Mouse (Mus musculus): ENCODE results near the gene Exosc3. TPM values are rescaled to one million over a fixed set of nuclear protein-coding genes. Genes with fewer than 3 reads are reported as not detected.
A peak's percentile ranks its signal among the peaks of the same experiment; 100 is the strongest.
"Not testable (repeated sequence)": the region's sequence is repeated elsewhere in the genome, so short reads cannot be mapped to it uniquely, and the experiment has no call there.

Exosc3 gene
- 124 and 125 TPM in 2 replicates for polyA plus RNA-seq (2016; fragmentation: Nextera tagmentation; extraction: Ambion mirVana)

GRCm38 (mm10) chr4:45342286-45343155 is at the start of gene Exosc3:
Exosc3 (minus strand) TSS chr4:45342732.
- no peaks in the 10 kb centered on the region for H3K9me3 ChIP-seq
- H3K4me1 ChIP-seq, result peaks cover 26% of the 10 kb centered on the region
- H3K4me3 ChIP-seq, result peak within 1 kb of the TSS; percentile 91
- WGBS, result under 1% methylated on average over 76 of the region's 76 CpGs
- DNase-seq (ENCODE audit: extremely low spot score, low spot score), result peak; percentile 51
- H3K27me3 ChIP-seq (ENCODE audit: poor library complexity, severe bottlenecking), result no peaks in the 10 kb centered on the region
- H3K27ac ChIP-seq, result peak within 1 kb of the TSS; percentile 93
- H3K36me3 ChIP-seq (replicated peaks), result peaks cover 26% of the 10 kb centered on the region

- WGBS, result 75% methylated on average over 4 of the region's 4 CpGs
- H3K27me3 ChIP-seq (ENCODE audit: poor library complexity, severe bottlenecking), result no peaks in the 10 kb centered on the region
- no peak overlapping the region for H3K4me3 ChIP-seq
- peaks cover 3% of the 10 kb centered on the region; the same call in 1 of the 2 replicates for H3K9me3 ChIP-seq
- peaks cover 9% of the 10 kb centered on the region for H3K4me1 ChIP-seq
- H3K27ac ChIP-seq, result no peak overlapping the region
- no peak for DNase-seq (ENCODE audit: extremely low spot score, low spot score)
- H3K36me3 ChIP-seq (replicated peaks), result peaks cover 20% of the 10 kb centered on the region
Measured at GRCm38 (mm10) chr4:45392099-45392498, 49.6 kb upstream of the Exosc3 start.

GRCm38 (mm10) chr4:45387296-45387695 is 44.8 kb upstream of the Exosc3 start:
- H3K9me3 ChIP-seq; H3K4me1 ChIP-seq; H3K36me3 ChIP-seq (replicated peaks); H3K27ac ChIP-seq; DNase-seq (ENCODE audit: extremely low spot score, low spot score); H3K27me3 ChIP-seq (ENCODE audit: poor library complexity, severe bottlenecking); H3K4me3 ChIP-seq: not testable (repeated sequence)
- 95% methylated on average over 5 of the region's 5 CpGs for WGBS

GRCm38 (mm10) chr4:45382133-45382532 is 39.6 kb upstream of the Exosc3 start:
- WGBS, result 92% methylated on average over 2 of the region's 2 CpGs
- not testable (repeated sequence) for DNase-seq (ENCODE audit: extremely low spot score, low spot score); H3K4me3 ChIP-seq; H3K9me3 ChIP-seq; H3K4me1 ChIP-seq; H3K27ac ChIP-seq; H3K27me3 ChIP-seq (ENCODE audit: poor library complexity, severe bottlenecking); H3K36me3 ChIP-seq (replicated peaks)

- WGBS, result 90% methylated on average over 10 of the region's 10 CpGs
- H3K27ac ChIP-seq; H3K27me3 ChIP-seq (ENCODE audit: poor library complexity, severe bottlenecking); H3K4me3 ChIP-seq; H3K4me1 ChIP-seq; H3K9me3 ChIP-seq; DNase-seq (ENCODE audit: extremely low spot score, low spot score): not testable (repeated sequence)
- peaks cover 18% of the 10 kb centered on the region for H3K36me3 ChIP-seq (replicated peaks)
Measured at GRCm38 (mm10) chr4:45380903-45381580, 38.5 kb upstream of the Exosc3 start.

- no peaks in the 10 kb centered on the region for H3K9me3 ChIP-seq
- H3K27ac ChIP-seq, result no peak overlapping the region
- H3K4me3 ChIP-seq, result no peak overlapping the region
- H3K4me1 ChIP-seq, result no peaks in the 10 kb centered on the region
- H3K36me3 ChIP-seq (replicated peaks), result peaks cover 62% of the 10 kb centered on the region
- WGBS, result 92% methylated on average over 4 of the region's 4 CpGs
- H3K27me3 ChIP-seq (ENCODE audit: poor library complexity, severe bottlenecking), result no peaks in the 10 kb centered on the region
- DNase-seq (ENCODE audit: extremely low spot score, low spot score), result no peak
Measured at GRCm38 (mm10) chr4:45376573-45376972, 34.0 kb upstream of the Exosc3 start.

- H3K27ac ChIP-seq, result no peak overlapping the region
- DNase-seq (ENCODE audit: extremely low spot score, low spot score), result no peak
- no peaks in the 10 kb centered on the region for H3K4me1 ChIP-seq
- no peak overlapping the region for H3K4me3 ChIP-seq
- H3K36me3 ChIP-seq (replicated peaks), result peaks cover 79% of the 10 kb centered on the region
- no peaks in the 10 kb centered on the region for H3K9me3 ChIP-seq
- H3K27me3 ChIP-seq (ENCODE audit: poor library complexity, severe bottlenecking), result no peaks in the 10 kb centered on the region
- 94% methylated on average over 5 of the region's 5 CpGs for WGBS
Measured at GRCm38 (mm10) chr4:45374879-45375278, 32.3 kb upstream of the Exosc3 start.

GRCm38 (mm10) chr4:45371261-45371660 is 28.7 kb upstream of the Exosc3 start:
- no peaks in the 10 kb centered on the region for H3K4me1 ChIP-seq
- no peak overlapping the region for H3K27ac ChIP-seq
- no peaks in the 10 kb centered on the region for H3K9me3 ChIP-seq
- 84% methylated on average over 3 of the region's 3 CpGs for WGBS
- no peak for DNase-seq (ENCODE audit: extremely low spot score, low spot score)
- H3K27me3 ChIP-seq (ENCODE audit: poor library complexity, severe bottlenecking), result no peaks in the 10 kb centered on the region
- H3K4me3 ChIP-seq, result no peak overlapping the region
- peaks cover 75% of the 10 kb centered on the region for H3K36me3 ChIP-seq (replicated peaks)

- WGBS, result 93% methylated on average over 3 of the region's 3 CpGs
- DNase-seq (ENCODE audit: extremely low spot score, low spot score), result no peak
- Histone ChIP-seq H3K4me1 (no peaks in the 10 kb centered on the region), H3K36me3 (replicated peaks) (peaks cover 46% of the 10 kb centered on the region), H3K9me3 (no peaks in the 10 kb centered on the region), H3K27ac (no peak overlapping the region), H3K4me3 (no peak overlapping the region), H3K27me3 (ENCODE audit: poor library complexity, severe bottlenecking) (no peaks in the 10 kb centered on the region)
Measured at GRCm38 (mm10) chr4:45356653-45357052, 14.1 kb upstream of the Exosc3 start.

- Histone ChIP-seq H3K4me3 (peak within 1 kb of the TSS; percentile 91), H3K27me3 (ENCODE audit: poor library complexity, severe bottlenecking) (no peaks in the 10 kb centered on the region), H3K36me3 (replicated peaks) (peaks cover 19% of the 10 kb centered on the region), H3K9me3 (no peaks in the 10 kb centered on the region), H3K4me1 (peaks cover 26% of the 10 kb centered on the region), H3K27ac (peak within 1 kb of the TSS; percentile 93)
- under 1% methylated on average over 42 of the region's 42 CpGs for WGBS
- peak; percentile 94 for DNase-seq (ENCODE audit: extremely low spot score, low spot score)
Measured at GRCm38 (mm10) chr4:45341669-45342249, 773 bp downstream of the Exosc3 start, which contains the start of gene Dcaf10. Dcaf10 (plus strand) TSS chr4:45342101.

GRCm38 (mm10) chr4:45341226-45341625 is 1.3 kb downstream of the Exosc3 start:
- 69% methylated on average over 9 of the region's 9 CpGs for WGBS
- Histone ChIP-seq H3K4me3 (peak overlapping the region; percentile 91), H3K27me3 (ENCODE audit: poor library complexity, severe bottlenecking) (no peaks in the 10 kb centered on the region), H3K9me3 (no peaks in the 10 kb centered on the region), H3K27ac (peak overlapping the region; percentile 93), H3K36me3 (replicated peaks) (peaks cover 15% of the 10 kb centered on the region), H3K4me1 (peaks cover 26% of the 10 kb centered on the region)
- no peak for DNase-seq (ENCODE audit: extremely low spot score, low spot score)

- 85% methylated on average over 3 of the region's 3 CpGs for WGBS
- DNase-seq (ENCODE audit: extremely low spot score, low spot score), result no peak
- Histone ChIP-seq H3K9me3 (no peaks in the 10 kb centered on the region), H3K4me1 (no peaks in the 10 kb centered on the region), H3K27ac (no peak overlapping the region), H3K27me3 (ENCODE audit: poor library complexity, severe bottlenecking) (peaks cover 5% of the 10 kb centered on the region; the same call in 1 of the 2 replicates), H3K4me3 (no peak overlapping the region), H3K36me3 (replicated peaks) (no peaks in the 10 kb centered on the region)
Measured at GRCm38 (mm10) chr4:45332466-45332865, 10.1 kb downstream of the Exosc3 start.

All from forebrain, embryonic 10.5 days (tissue).